In the genomic region with DNA sequence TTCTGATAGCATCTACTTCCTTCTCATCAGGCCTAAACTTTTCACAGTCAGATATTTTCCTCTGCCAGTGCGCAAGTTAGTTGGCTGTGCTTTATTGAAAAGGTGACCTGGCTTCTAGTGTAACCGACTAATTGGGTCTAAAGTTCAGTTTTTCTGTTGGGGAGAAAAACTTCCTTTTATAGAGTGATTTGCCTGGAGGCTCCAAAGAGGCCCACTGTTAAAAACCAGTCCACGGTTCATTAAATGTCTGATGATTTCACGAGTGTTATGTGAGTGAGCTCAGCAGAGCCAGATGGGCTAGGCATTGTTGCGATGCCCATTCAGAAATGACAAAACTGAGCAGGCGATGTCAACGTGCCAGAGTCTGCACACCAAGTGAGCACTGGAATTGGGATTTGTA, we compare ENCODE assay signal across 21 mouse cellular contexts. TPM values are rescaled to one million over a fixed set of nuclear protein-coding genes. Genes with fewer than 3 reads are reported as not detected.
DNase-seq lines count a peak whose midpoint lies in the region; ATAC-seq and TF ChIP-seq lines count a peak whose summit lies in the region.
"Had no signal": no experiment of that assay in that cellular context is flagged by ENCODE, and none has a peak within 500 bp of the region (broad histone marks: within the 10 kb centered on the region; RNA-seq: fewer than 3 reads in every experiment).

No protein-coding gene starts in this region.

- H3K4me3 ChIP-seq in kidney, adult 2 months (ENCODE audit: insufficient read depth, low read depth, low read length), result no peak overlapping the region
- H3K4me3 ChIP-seq in intestine, embryonic 15.5 days (replicated peaks), result no peak overlapping the region
- H3K4me3 ChIP-seq: heart, adult 2 months; midbrain, embryonic 10.5 days had no signal

- no peaks in the 10 kb centered on the region for H3K36me3 ChIP-seq in kidney, adult 2 months (ENCODE audit: control insufficient read depth, insufficient read depth, low read length)
- H3K36me3 ChIP-seq in intestine, embryonic 15.5 days, result no peaks in the 10 kb centered on the region
- H3K36me3 ChIP-seq: midbrain, embryonic 10.5 days had no signal

- WGBS in kidney, adult 2 months, result 47% methylated on average over 7 of the region's 7 CpGs
- 67% methylated on average over 7 of the region's 7 CpGs for WGBS in intestine, embryonic 15.5 days

- peak; percentile 77 for DNase-seq in kidney, adult 2 months
- no peak for DNase-seq in kidney, postnatal 4 days
- DNase-seq in Muller cell, postnatal 12 days (ENCODE audit: inconsistent ontology term), result peak; percentile 78
- DNase-seq in brain, embryonic 14.5 days (ENCODE audit: low read depth), result peak; percentile 87
- no peak for DNase-seq in right cerebral cortex, postnatal 14 days
- no peak for DNase-seq in spleen, postnatal 36 days (ENCODE audit: low spot score in 2 of 2)
- DNase-seq: adrenal gland, postnatal 10 days; cerebellum, adult 8-10 months; cerebellum, postnatal 36 days; gastrocnemius, postnatal 36 days; heart, adult 2 months; lung, adult 18-20 months; lung, postnatal 10 days; right cerebral cortex, postnatal 25 days; spleen, adult 18-20 months had no signal

- H3K27ac ChIP-seq in kidney, adult 2 months (ENCODE audit: insufficient read depth, low read depth, low read length), result peak overlapping the region; percentile 39; the same call in 1 of the 2 replicates
- peak overlapping the region; percentile 74 for H3K27ac ChIP-seq in intestine, embryonic 15.5 days
- H3K27ac ChIP-seq: midbrain, embryonic 10.5 days had no signal

- no peak overlapping the region for H3K9ac ChIP-seq in intestine, embryonic 15.5 days
- H3K9ac ChIP-seq: hindbrain, embryonic 14.5 days had no signal

- 0 out of 2 replicates have a peak, but pooled peaks have one; percentile 8 for ATAC-seq in intestine, embryonic 15.5 days
- ATAC-seq: activated CD4-positive, CD25-positive, alpha-beta regulatory T cell, adult 4 months; inflammation-experienced regulatory T-cells, adult 6 months had no signal

- H3K27me3 ChIP-seq in kidney, adult 2 months (replicated peaks; ENCODE audit: control insufficient read depth, insufficient read depth, low read length), result no peaks in the 10 kb centered on the region
- H3K27me3 ChIP-seq in intestine, embryonic 15.5 days (replicated peaks), result no peaks in the 10 kb centered on the region

- no peak overlapping the region for H3K4me2 ChIP-seq in intestine, embryonic 15.5 days (replicated peaks)
- H3K4me2 ChIP-seq: hindbrain, embryonic 14.5 days; liver, embryonic 11.5 days had no signal

- no peaks in the 10 kb centered on the region for H3K9me3 ChIP-seq in intestine, embryonic 15.5 days
- H3K9me3 ChIP-seq: midbrain, embryonic 10.5 days had no signal

- TF ChIP-seq POLR2A in kidney, adult 2 months (IDR thresholded peaks at IDR 0.05; ENCODE audit: low read depth, low read length), result no peak
- no peak for TF ChIP-seq POLR2A in brain, embryonic 14.5 days (IDR thresholded peaks at IDR 0.05; ENCODE audit: borderline replicate concordance, extremely low read depth, insufficient read depth, insufficient read length, poor library complexity, severe bottlenecking)

- TF ChIP-seq CTCF in kidney, adult 2 months (conservative IDR thresholded peaks at IDR 0.05; ENCODE audit: insufficient read depth, insufficient read length, low read depth, low read length), result no peak
- no peak for TF ChIP-seq CTCF in brain, embryonic 14.5 days (IDR thresholded peaks at IDR 0.05; ENCODE audit: borderline replicate concordance, extremely low read depth, insufficient read depth, insufficient read length)

- H3K4me1 ChIP-seq in kidney, adult 2 months (ENCODE audit: control insufficient read depth, insufficient read depth, low read length), result peaks cover 26% of the 10 kb centered on the region
- H3K4me1 ChIP-seq in intestine, embryonic 15.5 days (replicated peaks), result peaks cover 21% of the 10 kb centered on the region

RNA-seq across cellular contexts. Expression of gene Nsmce4a, which starts 2.4 kb away (rescaled TPM):
- 39.8 and 44.4 TPM in 2 replicates for polyA plus RNA-seq in kidney, adult 2 months (2012; rRNA removed)
- polyA plus RNA-seq in brain, embryonic 14.5 days (2012; rRNA removed), result 55.8 and 63.4 TPM in 2 replicates
- polyA plus RNA-seq in intestine, embryonic 15.5 days (2015; fragmentation: Nextera tagmentation; extraction: Ambion mirVana), result 138 and 146 TPM in 2 replicates

RNA-seq across cellular contexts. Expression of gene Tacc2, which starts 6.8 kb away (rescaled TPM):
- 72.2 and 78.4 TPM in 2 replicates for polyA plus RNA-seq in kidney, adult 2 months (2012; rRNA removed)
- 47.5 and 66.9 TPM in 2 replicates for polyA plus RNA-seq in brain, embryonic 14.5 days (2012; rRNA removed)
- polyA plus RNA-seq in intestine, embryonic 15.5 days (2015; fragmentation: Nextera tagmentation; extraction: Ambion mirVana), result 27.2 and 27.8 TPM in 2 replicates

RNA-seq across cellular contexts. Expression of gene Ate1, which starts 50.3 kb away (rescaled TPM):
- 7.3 and 10.6 TPM in 2 replicates for polyA plus RNA-seq in kidney, adult 2 months (2012; rRNA removed)
- 17.9 and 30.2 TPM in 2 replicates for polyA plus RNA-seq in brain, embryonic 14.5 days (2012; rRNA removed)
- 53.9 and 57.5 TPM in 2 replicates for polyA plus RNA-seq in intestine, embryonic 15.5 days (2015; fragmentation: Nextera tagmentation; extraction: Ambion mirVana)

Comparison
In these comparisons a context has a peak if more than half of its experiments do, and no peak if none do; other contexts are left out.
1. DNase-seq: peak in kidney, adult 2 months (single experiment), Muller cell, postnatal 12 days (single experiment) and brain, embryonic 14.5 days (single experiment); none in kidney, postnatal 4 days (0 of 2), right cerebral cortex, postnatal 14 days (single experiment) and spleen, postnatal 36 days (0 of 2).